ENCODE assay signal across 9 mouse cellular contexts in genomic region chr7:19399496-19400280, GRCm38 (mm10). TPM values are rescaled to one million over a fixed set of nuclear protein-coding genes. Genes with fewer than 3 reads are reported as not detected.
DNase-seq lines count a peak whose midpoint lies in the region; ATAC-seq and TF ChIP-seq lines count a peak whose summit lies in the region.
"Had no signal": no experiment of that assay in that cellular context is flagged by ENCODE, and none has a peak within 500 bp of the region (broad histone marks: within the 10 kb centered on the region; RNA-seq: fewer than 3 reads in every experiment).

No protein-coding gene starts in this region.

- H3K4me1 ChIP-seq in heart, embryonic 14.5 days (ENCODE audit: control insufficient read depth in 2 of 2, insufficient read depth in 2 of 2, low read length in 2 of 2) = peaks cover 0 to 4% of the 10 kb centered on the region in 2 experiments; a peak in 2 of 4 replicates
- H3K4me1 ChIP-seq in stomach, postnatal 0 days (replicated peaks; ENCODE audit: control insufficient read depth, insufficient read depth) = no peaks in the 10 kb centered on the region

- H3K4me2 ChIP-seq in heart, embryonic 14.5 days (ENCODE audit: low read length) = peak overlapping the region; percentile 73
- peak overlapping the region; percentile 55 for H3K4me2 ChIP-seq in stomach, postnatal 0 days (replicated peaks; ENCODE audit: low read depth)

- DNase-seq in CD8-positive naive resting alpha-beta T cell, adult 2 months (ENCODE audit: low read depth in 2 of 2, low spot score in 2 of 2) = peak; percentile 16 to 45
- peak; percentile 60 for DNase-seq in adrenal gland, postnatal 10 days
- DNase-seq in kidney, postnatal 10 days = peak; percentile 72
- DNase-seq in lung, postnatal 4 days = peak; percentile 78 to 83
- peak; percentile 88 for DNase-seq in stomach, postnatal 0 days (ENCODE audit: low spot score)
- no peak for DNase-seq in adipocyte (ENCODE audit: low spot score)

- no peak for TF ChIP-seq CTCF in stomach, postnatal 0 days (IDR thresholded peaks at IDR 0.05; ENCODE audit: low read depth)

- H3K36me3 ChIP-seq in heart, embryonic 14.5 days (ENCODE audit: control insufficient read depth, insufficient read depth, low read length) = peaks cover 12% of the 10 kb centered on the region
- H3K36me3 ChIP-seq in stomach, postnatal 0 days (ENCODE audit: control insufficient read depth, insufficient read depth, low read length) = peaks cover 5% of the 10 kb centered on the region

- ATAC-seq in heart, embryonic 14.5 days (ENCODE audit: insufficient number of reproducible peaks, insufficient read depth, low FRiP score, low read depth) = no peak
- ATAC-seq in stomach, postnatal 0 days (ENCODE audit: low FRiP score, low TSS enrichment) = peak; percentile 67
- ATAC-seq in monocyte, adult 5-6 weeks (replicated peaks; ENCODE audit: insufficient number of reproducible peaks, low FRiP score, low TSS enrichment, poor library complexity, severe bottlenecking) = no peak

- 2% methylated on average over 26 of the region's 27 CpGs for WGBS in heart, embryonic 14.5 days
- 3% methylated on average over 26 of the region's 27 CpGs for WGBS in stomach, postnatal 0 days

- H3K9ac ChIP-seq in heart, embryonic 14.5 days (ENCODE audit: low read length) = peak overlapping the region; percentile 67
- peak overlapping the region; percentile 43 for H3K9ac ChIP-seq in stomach, postnatal 0 days (ENCODE audit: low read length)

- peaks cover 5% of the 10 kb centered on the region; the same call in 1 of the 2 replicates for H3K9me3 ChIP-seq in heart, embryonic 14.5 days (ENCODE audit: control insufficient read depth, low read length)
- H3K9me3 ChIP-seq in stomach, postnatal 0 days (ENCODE audit: control insufficient read depth, low read length) = no peaks in the 10 kb centered on the region

- TF ChIP-seq EP300 in stomach, postnatal 0 days (optimal IDR thresholded peaks at IDR 0.05) = no peak

- peak overlapping the region; percentile 28 to 43 for H3K4me3 ChIP-seq in heart, embryonic 14.5 days (ENCODE audit: control insufficient read depth in 1 of 2, insufficient read depth in 1 of 2, low read depth in 1 of 2, low read length in 2 of 2)
- peak overlapping the region; percentile 23 for H3K4me3 ChIP-seq in stomach, postnatal 0 days (ENCODE audit: low read depth, low read length)
- H3K4me3 ChIP-seq: erythroblast, embryonic 14.5 days had no signal

- H3K27ac ChIP-seq in heart, embryonic 14.5 days (replicated peaks in 1 of 2; ENCODE audit: control insufficient read depth in 1 of 2, insufficient read depth in 1 of 2, low read depth in 2 of 2, low read length in 2 of 2) = no peak overlapping the region
- 0 out of 2 replicates have a peak overlapping the region, but pooled peaks have one; percentile 40 for H3K27ac ChIP-seq in stomach, postnatal 0 days (replicated peaks)

- peaks cover 34% of the 10 kb centered on the region for H3K27me3 ChIP-seq in heart, embryonic 14.5 days (ENCODE audit: control insufficient read depth, insufficient read depth, low read length)
- no peaks in the 10 kb centered on the region; the same call in 1 of the 2 replicates for H3K27me3 ChIP-seq in stomach, postnatal 0 days (ENCODE audit: control insufficient read depth, insufficient read depth, low read length)

RNA-seq across cellular contexts. Expression of gene Klc3, which starts 4.2 kb away (rescaled TPM):
- 1 to 10 TPM; 1.4 to 1.7 TPM for total RNA-seq in adrenal gland, postnatal 10 days (2021)
- 1.8 and 1.9 TPM in 2 replicates for polyA plus RNA-seq in heart, embryonic 14.5 days (2014; fragmentation: Nextera tagmentation; extraction: Ambion mirVana)
- 24.3 and 26.5 TPM in 2 replicates for polyA plus RNA-seq in stomach, postnatal 0 days (2015; fragmentation: Nextera tagmentation; extraction: Ambion mirVana)
- 1.6 TPM in 2 of 3 replicates, not detected in the other for total RNA-seq in monocyte, adult 5-6 weeks (2017)
- polyA plus RNA-seq: erythroblast, embryonic 14.5 days had no signal

RNA-seq across cellular contexts. Expression of gene Ckm, which starts 4.9 kb away (rescaled TPM):
- total RNA-seq in adrenal gland, postnatal 10 days (2021) = 100 to 1,000 TPM; 346 to 973 TPM
- 910 and 1,062 TPM in 2 replicates for polyA plus RNA-seq in heart, embryonic 14.5 days (2014; fragmentation: Nextera tagmentation; extraction: Ambion mirVana)
- 42.1 and 43.6 TPM in 2 replicates for polyA plus RNA-seq in stomach, postnatal 0 days (2015; fragmentation: Nextera tagmentation; extraction: Ambion mirVana)
- not detected in 3 replicates for total RNA-seq in monocyte, adult 5-6 weeks (2017)
- polyA plus RNA-seq: erythroblast, embryonic 14.5 days had no signal

RNA-seq across cellular contexts. Expression of gene Ercc2, which starts 17.9 kb away (rescaled TPM):
- 10 to 100 TPM; 18.8 to 29.0 TPM for total RNA-seq in adrenal gland, postnatal 10 days (2021)
- 4.8 and 6.6 TPM in 2 replicates for polyA plus RNA-seq in heart, embryonic 14.5 days (2014; fragmentation: Nextera tagmentation; extraction: Ambion mirVana)
- polyA plus RNA-seq in stomach, postnatal 0 days (2015; fragmentation: Nextera tagmentation; extraction: Ambion mirVana) = 6.0 and 6.4 TPM in 2 replicates
- 21.0 to 32.4 TPM (median 25.4 TPM) in 3 replicates for total RNA-seq in monocyte, adult 5-6 weeks (2017)

RNA-seq across cellular contexts. Expression of gene Ppp1r13l, which starts 40.1 kb away (rescaled TPM):
- 1 to 10 TPM; 5.0 to 6.0 TPM for total RNA-seq in adrenal gland, postnatal 10 days (2021)
- polyA plus RNA-seq in heart, embryonic 14.5 days (2014; fragmentation: Nextera tagmentation; extraction: Ambion mirVana) = 15.2 and 15.4 TPM in 2 replicates
- polyA plus RNA-seq in stomach, postnatal 0 days (2015; fragmentation: Nextera tagmentation; extraction: Ambion mirVana) = 10.3 and 12.2 TPM in 2 replicates
- total RNA-seq in monocyte, adult 5-6 weeks (2017) = not detected in 3 replicates

RNA-seq across cellular contexts. Expression of gene Cd3eap, which starts 40.4 kb away (rescaled TPM):
- total RNA-seq in adrenal gland, postnatal 10 days (2021) = 10 to 100 TPM; 11.5 to 11.7 TPM
- polyA plus RNA-seq in heart, embryonic 14.5 days (2014; fragmentation: Nextera tagmentation; extraction: Ambion mirVana) = 12.7 and 15.7 TPM in 2 replicates
- polyA plus RNA-seq in stomach, postnatal 0 days (2015; fragmentation: Nextera tagmentation; extraction: Ambion mirVana) = 13.4 and 13.6 TPM in 2 replicates
- total RNA-seq in monocyte, adult 5-6 weeks (2017) = 6.9 to 8.9 TPM (median 7.2 TPM) in 3 replicates

Comparison
In these comparisons a context has a peak if more than half of its experiments do, and no peak if none do; other contexts are left out.
1. RNA of gene Ckm, which starts 4.9 kb away (total RNA-seq): 346 to 973 TPM in adrenal gland, postnatal 10 days; not detected in monocyte, adult 5-6 weeks; every median in the first group is over 100 times any median in the second.